Mouse (Mus musculus) bone marrow macrophage, adult 2 months (primary cell): ENCODE measurements around the gene Mblac2. TPM values are rescaled to one million over a fixed set of nuclear protein-coding genes. Genes with fewer than 3 reads are reported as not detected.
A peak's percentile ranks its signal among the peaks of the same experiment; 100 is the strongest.
"Not testable (repeated sequence)": the region's sequence is repeated elsewhere in the genome, so short reads cannot be mapped to it uniquely, and the experiment has no call there.

Experiments
- H3K27ac ChIP-seq: 2 replicates; pipeline ENCODE4 v1.5.1; 2012; ENCODE audit warnings: low read depth, low read length; ENCODE audit not compliant: insufficient read depth
- H3K4me1 ChIP-seq: 2 replicates; pipeline ENCODE4 v1.6.1; 2012; ENCODE audit warnings: low read length; ENCODE audit not compliant: control insufficient read depth, insufficient read depth
- H3K4me3 ChIP-seq: 2 replicates; pipeline ENCODE4 v1.5.1; 2012; ENCODE audit warnings: mild to moderate bottlenecking, low read length, moderate library complexity; ENCODE audit not compliant: insufficient read depth
- CTCF ChIP-seq: IDR thresholded peaks from 2 replicates; pipeline ENCODE4 v1.5.1; 2012; ENCODE audit warnings: low read depth, mild to moderate bottlenecking, low read length, moderate library complexity
- POLR2A ChIP-seq: IDR thresholded peaks from 2 replicates; pipeline ENCODE4 v1.6.1; 2012; ENCODE audit warnings: mild to moderate bottlenecking, low read depth, low read length, borderline replicate concordance
- polyA plus RNA-seq: library from polyadenylated mRNA; stranded (reverse); fragments of >200 nt; gene quantifications from 2 replicates; pipeline ENCODE4 v1.2.4, GENCODE M21; 2012; ENCODE audit not compliant: missing spikeins, insufficient read depth, insufficient read length

The Mblac2 gene
- polyA plus RNA-seq, 1 experiment: 8.6 TPM

- TF ChIP-seq POLR2A (no peak), CTCF (no peak)
- H3K4me1 ChIP-seq: peaks cover 5% of the 10 kb centered on the region
- H3K27ac ChIP-seq: no peak overlapping the region
- no peak overlapping the region for H3K4me3 ChIP-seq
These were observed 19.5 kb upstream of the Mblac2 start for GRCm38 (mm10) chr13:81691606-81692005.

GRCm38 (mm10) chr13:81694446-81694845 lies 16.7 kb upstream of the Mblac2 start:
- TF ChIP-seq CTCF (no peak), POLR2A (no peak)
- no peak overlapping the region for H3K4me3 ChIP-seq
- H3K4me1 ChIP-seq: peaks cover 5% of the 10 kb centered on the region
- H3K27ac ChIP-seq: no peak overlapping the region

GRCm38 (mm10) chr13:81703148-81703547 lies 8.0 kb upstream of the Mblac2 start:
- H3K27ac ChIP-seq: no peak overlapping the region
- no peak for TF ChIP-seq POLR2A
- TF ChIP-seq CTCF: no peak
- peaks cover 4% of the 10 kb centered on the region; the same call in 1 of the 2 replicates for H3K4me1 ChIP-seq
- no peak overlapping the region for H3K4me3 ChIP-seq

- Histone ChIP-seq H3K27ac (no peak overlapping the region), H3K4me1 (peaks cover 4% of the 10 kb centered on the region; the same call in 1 of the 2 replicates)
These were observed 7.5 kb upstream of the Mblac2 start for GRCm38 (mm10) chr13:81703621-81704020.

GRCm38 (mm10) chr13:81706311-81706710 lies 4.8 kb upstream of the Mblac2 start:
- no peak overlapping the region for H3K4me3 ChIP-seq
- TF ChIP-seq POLR2A (no peak), CTCF (no peak)
- H3K27ac ChIP-seq: no peak overlapping the region
- H3K4me1 ChIP-seq: peaks cover 8% of the 10 kb centered on the region

More at GRCm38 (mm10) chr13:81703621-81704020, 7.5 kb upstream of the Mblac2 start:
- TF ChIP-seq CTCF (no peak), POLR2A (no peak)
- H3K4me3 ChIP-seq: no peak overlapping the region

- Histone ChIP-seq H3K4me1 (peaks cover 11% of the 10 kb centered on the region), H3K4me3 (peak overlapping the region; percentile 62)
These were observed 1.3 kb upstream of the Mblac2 start for GRCm38 (mm10) chr13:81709805-81710204.

GRCm38 (mm10) chr13:81710266-81710665 lies 875 bp upstream of the Mblac2 start:
- H3K4me3 ChIP-seq: peak overlapping the region; percentile 62
- TF ChIP-seq CTCF (no peak), POLR2A (no peak)
- peaks cover 11% of the 10 kb centered on the region for H3K4me1 ChIP-seq
- 0 out of 2 replicates have a peak overlapping the region, but pooled peaks have one; percentile 19 for H3K27ac ChIP-seq

More at GRCm38 (mm10) chr13:81709805-81710204, 1.3 kb upstream of the Mblac2 start:
- H3K27ac ChIP-seq: no peak overlapping the region
- TF ChIP-seq POLR2A: no peak
- no peak for TF ChIP-seq CTCF

- Histone ChIP-seq H3K4me1 (peaks cover 9% of the 10 kb centered on the region), H3K4me3 (peak overlapping the region; percentile 62), H3K27ac (peak overlapping the region; percentile 10; the same call in 1 of the 2 replicates)
- TF ChIP-seq CTCF (no peak), POLR2A (no peak)
These were observed 618 bp downstream of the Mblac2 start for GRCm38 (mm10) chr13:81711546-81712371.

- Histone ChIP-seq H3K27ac (no peak overlapping the region), H3K4me3 (no peak overlapping the region), H3K4me1 (peaks cover 9% of the 10 kb centered on the region)
- TF ChIP-seq POLR2A: no peak
- no peak for TF ChIP-seq CTCF
These were observed 2.8 kb downstream of the Mblac2 start for GRCm38 (mm10) chr13:81713896-81714295.

- not testable (repeated sequence) for H3K27ac ChIP-seq
These were observed 17.0 kb downstream of the Mblac2 start for GRCm38 (mm10) chr13:81728141-81728540.

GRCm38 (mm10) chr13:81729102-81729501 lies 18.0 kb downstream of the Mblac2 start:
- no peak for TF ChIP-seq CTCF
- no peak for TF ChIP-seq POLR2A
- Histone ChIP-seq H3K4me3 (no peak overlapping the region), H3K27ac (no peak overlapping the region), H3K4me1 (no peaks in the 10 kb centered on the region)

More at GRCm38 (mm10) chr13:81728141-81728540, 17.0 kb downstream of the Mblac2 start:
- H3K4me1 ChIP-seq, H3K4me3 ChIP-seq: not testable (repeated sequence)
